Mouse (Mus musculus): Measurements from ENCODE around the gene Inafm2. TPM values are rescaled to one million over a fixed set of nuclear protein-coding genes. Genes with fewer than 3 reads are reported as not detected.

Gene Inafm2
- polyA plus RNA-seq, 1 experiment from 2014 or later, result 36.2 TPM

GRCm38 (mm10) chr2:118786525-118786924 is 41.0 kb downstream of the Inafm2 start:
- Histone ChIP-seq H3K27me3 (replicated peaks) (peaks cover 59% of the 10 kb centered on the region), H3K4me3 (no peak overlapping the region), H3K4me2 (no peak overlapping the region), H3K9me3 (no peaks in the 10 kb centered on the region), H3K27ac (replicated peaks) (no peak overlapping the region), H3K4me1 (peaks cover 14% of the 10 kb centered on the region), H3K36me3 (no peaks in the 10 kb centered on the region), H3K9ac (no peak overlapping the region)
- ATAC-seq (ENCODE audit: extremely low read depth, insufficient number of reproducible peaks, low FRiP score, low TSS enrichment), result no peak
- WGBS, result 63% methylated on average over 5 of the region's 5 CpGs

GRCm38 (mm10) chr2:118789501-118789900 is 43.9 kb downstream of the Inafm2 start:
- Histone ChIP-seq H3K36me3 (no peaks in the 10 kb centered on the region), H3K9me3 (no peaks in the 10 kb centered on the region), H3K9ac (no peak overlapping the region), H3K4me3 (no peak overlapping the region), H3K4me2 (no peak overlapping the region), H3K4me1 (peaks cover 15% of the 10 kb centered on the region), H3K27me3 (replicated peaks) (peaks cover 72% of the 10 kb centered on the region), H3K27ac (replicated peaks) (no peak overlapping the region)
- no peak for ATAC-seq (ENCODE audit: extremely low read depth, insufficient number of reproducible peaks, low FRiP score, low TSS enrichment)
- 80% methylated on average over 11 of the region's 11 CpGs for WGBS

GRCm38 (mm10) chr2:118790221-118790550 is 44.6 kb downstream of the Inafm2 start:
- ATAC-seq (ENCODE audit: extremely low read depth, insufficient number of reproducible peaks, low FRiP score, low TSS enrichment), result no peak
- Histone ChIP-seq H3K27me3 (replicated peaks) (peaks cover 74% of the 10 kb centered on the region), H3K27ac (replicated peaks) (no peak overlapping the region), H3K9me3 (no peaks in the 10 kb centered on the region), H3K4me2 (peak overlapping the region; percentile 69), H3K4me1 (peaks cover 15% of the 10 kb centered on the region), H3K9ac (peak overlapping the region; percentile 69; the same call in 1 of the 2 replicates), H3K4me3 (peak overlapping the region; percentile 34), H3K36me3 (no peaks in the 10 kb centered on the region)
- 46% methylated on average over 12 of the region's 12 CpGs for WGBS

DNA sequence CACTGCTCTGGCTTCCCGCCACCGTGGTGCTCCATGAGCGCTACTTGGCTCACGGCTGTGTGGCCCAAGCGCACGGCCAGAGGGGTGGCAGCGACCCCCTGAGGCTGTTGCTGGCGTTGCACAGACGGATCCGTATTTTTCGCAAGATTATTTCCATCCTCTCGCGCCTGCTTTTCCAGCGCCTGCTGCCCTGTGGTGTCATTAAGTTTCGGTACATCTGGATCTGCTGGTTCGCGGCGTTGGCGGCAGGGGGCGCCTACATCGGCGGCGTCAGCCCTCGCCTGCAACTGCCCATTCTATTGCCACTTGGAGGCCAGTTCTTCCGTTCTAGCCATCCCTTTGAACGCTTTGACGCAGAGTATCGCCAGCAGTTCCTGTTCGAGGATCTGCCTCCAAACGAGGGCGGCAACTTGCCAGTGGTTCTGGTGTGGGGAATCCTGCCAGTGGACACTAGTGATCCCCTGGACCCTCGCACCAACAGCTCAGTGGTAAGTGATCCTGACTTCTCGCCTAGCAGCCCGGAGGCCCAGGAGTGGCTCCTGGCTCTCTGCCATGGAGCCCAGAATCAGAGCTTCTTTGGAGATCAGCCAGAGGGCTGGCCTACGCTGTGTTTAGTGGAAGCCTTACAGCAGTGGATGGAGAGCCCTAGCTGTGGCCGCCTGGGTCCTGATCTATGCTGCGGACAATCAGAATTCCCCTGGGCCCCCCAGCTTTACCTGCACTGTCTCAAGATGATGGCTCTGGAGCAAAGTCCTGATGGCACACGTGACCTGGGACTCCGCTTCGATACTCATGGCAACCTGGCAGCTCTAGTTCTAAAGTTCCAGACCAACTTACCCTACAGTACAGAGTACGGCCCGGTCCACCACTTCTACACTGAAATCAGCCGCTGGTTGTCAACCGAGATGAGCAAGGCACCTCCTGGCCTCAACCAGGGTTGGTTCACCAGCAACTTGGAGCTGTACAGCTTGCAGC is 45.3 kb downstream of the Inafm2 start:
- peaks cover 15% of the 10 kb centered on the region for H3K4me1 ChIP-seq
- H3K36me3 ChIP-seq, result no peaks in the 10 kb centered on the region
- peaks cover 67% of the 10 kb centered on the region for H3K27me3 ChIP-seq (replicated peaks)
- 19% methylated on average over 44 of the region's 44 CpGs for WGBS
- ATAC-seq (ENCODE audit: extremely low read depth, insufficient number of reproducible peaks, low FRiP score, low TSS enrichment), result no peak; the same call in 1 of the 2 replicates
- H3K9me3 ChIP-seq, result no peaks in the 10 kb centered on the region
- peak overlapping the region; percentile 69; the same call in 1 of the 2 replicates for H3K9ac ChIP-seq
- no peak overlapping the region for H3K27ac ChIP-seq (replicated peaks)
- peak overlapping the region; percentile 34 for H3K4me3 ChIP-seq
- H3K4me2 ChIP-seq, result peak overlapping the region; percentile 69

GRCm38 (mm10) chr2:118791591-118792258 is 46.2 kb downstream of the Inafm2 start:
- Histone ChIP-seq H3K36me3 (no peaks in the 10 kb centered on the region), H3K9me3 (no peaks in the 10 kb centered on the region), H3K27me3 (replicated peaks) (peaks cover 67% of the 10 kb centered on the region), H3K4me2 (no peak overlapping the region), H3K27ac (replicated peaks) (no peak overlapping the region), H3K9ac (no peak overlapping the region), H3K4me3 (no peak overlapping the region), H3K4me1 (peaks cover 15% of the 10 kb centered on the region)
- WGBS, result 89% methylated on average over 26 of the region's 26 CpGs
- ATAC-seq (ENCODE audit: extremely low read depth, insufficient number of reproducible peaks, low FRiP score, low TSS enrichment), result no peak

- WGBS, result 67% methylated on average over 4 of the region's 4 CpGs
- H3K4me2 ChIP-seq, result no peak overlapping the region
- no peaks in the 10 kb centered on the region for H3K9me3 ChIP-seq
- no peaks in the 10 kb centered on the region for H3K36me3 ChIP-seq
- peaks cover 64% of the 10 kb centered on the region for H3K27me3 ChIP-seq (replicated peaks)
- no peak for ATAC-seq (ENCODE audit: extremely low read depth, insufficient number of reproducible peaks, low FRiP score, low TSS enrichment)
- no peak overlapping the region for H3K27ac ChIP-seq (replicated peaks)
- peaks cover 15% of the 10 kb centered on the region for H3K4me1 ChIP-seq
- no peak overlapping the region for H3K4me3 ChIP-seq
- H3K9ac ChIP-seq, result no peak overlapping the region
Measured at GRCm38 (mm10) chr2:118792259-118792613, 46.7 kb downstream of the Inafm2 start.

DNA sequence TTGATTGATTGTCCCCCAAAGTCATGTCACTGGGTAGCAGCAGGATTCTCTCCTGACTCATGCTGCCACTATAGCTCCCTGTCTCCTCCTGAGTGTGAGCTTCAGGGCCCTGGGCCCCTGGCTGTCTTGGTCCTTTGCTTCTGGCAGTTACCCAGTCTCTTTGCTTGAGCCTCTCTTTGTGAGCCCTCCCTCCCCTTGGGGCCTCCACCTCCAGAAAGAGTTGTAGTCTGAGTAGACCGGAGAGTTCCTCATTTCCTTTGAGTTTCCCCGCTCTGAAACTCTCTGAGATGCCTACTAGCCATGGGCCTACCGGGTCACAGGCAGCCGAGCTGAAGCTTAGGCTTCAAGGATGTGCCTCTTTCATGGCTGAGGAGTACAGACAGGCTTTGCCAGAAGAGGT is 48.1 kb downstream of the Inafm2 start:
- ATAC-seq (ENCODE audit: extremely low read depth, insufficient number of reproducible peaks, low FRiP score, low TSS enrichment), result no peak
- Histone ChIP-seq H3K27ac (replicated peaks) (no peak overlapping the region), H3K36me3 (no peaks in the 10 kb centered on the region), H3K9ac (no peak overlapping the region), H3K4me2 (no peak overlapping the region), H3K4me1 (peaks cover 15% of the 10 kb centered on the region), H3K4me3 (no peak overlapping the region), H3K27me3 (replicated peaks) (peaks cover 52% of the 10 kb centered on the region), H3K9me3 (no peaks in the 10 kb centered on the region)
- WGBS, result 70% methylated on average over 4 of the region's 4 CpGs

Other genes with a start within 250 kb of the Inafm2 start
- 2.5 and 2.9 TPM in 2 replicates for gene Bmf, start 196.1 kb upstream of the Inafm2 start, polyA plus RNA-seq (2015; fragmentation: Nextera tagmentation; extraction: Ambion mirVana)
- gene Bub1b, start 147.5 kb upstream of the Inafm2 start, polyA plus RNA-seq (2015; fragmentation: Nextera tagmentation; extraction: Ambion mirVana), result 64.3 and 69.9 TPM in 2 replicates
- gene Pak6, start 82.5 kb upstream of the Inafm2 start, polyA plus RNA-seq (2015; fragmentation: Nextera tagmentation; extraction: Ambion mirVana), result 7.4 and 7.5 TPM in 2 replicates
- 0.67 and 0.73 TPM in 2 replicates for gene Ankrd63, start 41.8 kb upstream of the Inafm2 start, polyA plus RNA-seq (2015; fragmentation: Nextera tagmentation; extraction: Ambion mirVana)
- gene Plcb2, start 17.3 kb upstream of the Inafm2 start, polyA plus RNA-seq (2015; fragmentation: Nextera tagmentation; extraction: Ambion mirVana), result 0.94 and 1.6 TPM in 2 replicates
- gene Ccdc9b, start 16.9 kb downstream of the Inafm2 start, polyA plus RNA-seq (2015; fragmentation: Nextera tagmentation; extraction: Ambion mirVana), result 2.2 and 2.9 TPM in 2 replicates
- gene Phgr1, start 27.0 kb downstream of the Inafm2 start, polyA plus RNA-seq (2015; fragmentation: Nextera tagmentation; extraction: Ambion mirVana), result not detected in 2 replicates
- 0.17 and 0.24 TPM in 2 replicates for gene Disp2, start 34.0 kb downstream of the Inafm2 start, polyA plus RNA-seq (2015; fragmentation: Nextera tagmentation; extraction: Ambion mirVana)
- gene Knstrn, start 68.2 kb downstream of the Inafm2 start, polyA plus RNA-seq (2015; fragmentation: Nextera tagmentation; extraction: Ambion mirVana), result 100 and 115 TPM in 2 replicates
- gene Ivd, start 116.2 kb downstream of the Inafm2 start, polyA plus RNA-seq (2015; fragmentation: Nextera tagmentation; extraction: Ambion mirVana), result 69.9 and 75.6 TPM in 2 replicates
- 2.3 and 3.1 TPM in 2 replicates for gene Bahd1, start 154.6 kb downstream of the Inafm2 start, polyA plus RNA-seq (2015; fragmentation: Nextera tagmentation; extraction: Ambion mirVana)
- 19.4 and 21.6 TPM in 2 replicates for gene Chst14, start 180.7 kb downstream of the Inafm2 start, polyA plus RNA-seq (2015; fragmentation: Nextera tagmentation; extraction: Ambion mirVana)

Measured in heart, embryonic 13.5 days (tissue).